Mouse (Mus musculus) urinary bladder, postnatal 10 days (tissue): ENCODE results near the gene Nt5c3b.

Experiments
- DNase-seq: peaks from one replicate; pipeline ENCODE4 v3.0.0; 2022; ENCODE audit warnings: low spot score

The Nt5c3b gene

GRCm38 (mm10) chr11:100377989-100378388, 63.6 kb downstream of the Nt5c3b start:
- no peak for DNase-seq

- DNase-seq: no peak
Measured at GRCm38 (mm10) chr11:100376746-100377389, 64.7 kb downstream of the Nt5c3b start.

- no peak for DNase-seq
Measured at GRCm38 (mm10) chr11:100376005-100376404, 65.6 kb downstream of the Nt5c3b start.

- DNase-seq: no peak
Measured at GRCm38 (mm10) chr11:100375127-100375526, 66.5 kb downstream of the Nt5c3b start.
